Mouse (Mus musculus): Measurements from ENCODE around the gene Fxyd7. TPM values are rescaled to one million over a fixed set of nuclear protein-coding genes. Genes with fewer than 3 reads are reported as not detected.

Fxyd7 gene
- polyA plus RNA-seq, 1 experiment: 99.7 TPM

GRCm38 (mm10) chr7:31089721-31090120 lies 38.5 kb upstream of the Fxyd7 start:
- no peaks in the 10 kb centered on the region for H3K4me1 ChIP-seq (ENCODE audit: control insufficient read depth, insufficient read depth, low read length)
- H3K27ac ChIP-seq (ENCODE audit: insufficient read depth, low read length): no peak overlapping the region
- 92% methylated on average over 2 of the region's 2 CpGs for WGBS
- H3K27me3 ChIP-seq (ENCODE audit: control insufficient read depth, insufficient read depth, low read length): no peaks in the 10 kb centered on the region
- H3K4me3 ChIP-seq (replicated peaks; ENCODE audit: insufficient read depth, low read depth, low read length): no peak overlapping the region
- TF ChIP-seq CTCF (IDR thresholded peaks at IDR 0.05; ENCODE audit: borderline replicate concordance, insufficient read depth, low read depth, low read length) (no peak), POLR2A (IDR thresholded peaks at IDR 0.05; ENCODE audit: borderline replicate concordance, insufficient read depth, low read length) (no peak)
- DNase-seq: no peak

GRCm38 (mm10) chr7:31088206-31088605 lies 36.9 kb upstream of the Fxyd7 start:
- no peak for DNase-seq
- H3K27ac ChIP-seq (ENCODE audit: insufficient read depth, low read length): no peak overlapping the region
- H3K4me3 ChIP-seq (replicated peaks; ENCODE audit: insufficient read depth, low read depth, low read length): no peak overlapping the region
- no peak for TF ChIP-seq POLR2A (IDR thresholded peaks at IDR 0.05; ENCODE audit: borderline replicate concordance, insufficient read depth, low read length)
- no peak for TF ChIP-seq CTCF (IDR thresholded peaks at IDR 0.05; ENCODE audit: borderline replicate concordance, insufficient read depth, low read depth, low read length)
- WGBS: 33% methylated on average over 3 of the region's 3 CpGs
- H3K27me3 ChIP-seq (ENCODE audit: control insufficient read depth, insufficient read depth, low read length): no peaks in the 10 kb centered on the region
- no peaks in the 10 kb centered on the region for H3K4me1 ChIP-seq (ENCODE audit: control insufficient read depth, insufficient read depth, low read length)

- 75% methylated on average over 2 of the region's 2 CpGs for WGBS
- Histone ChIP-seq H3K27ac (ENCODE audit: insufficient read depth, low read length) (no peak overlapping the region), H3K4me3 (replicated peaks; ENCODE audit: insufficient read depth, low read depth, low read length) (no peak overlapping the region), H3K4me1 (ENCODE audit: control insufficient read depth, insufficient read depth, low read length) (no peaks in the 10 kb centered on the region), H3K27me3 (ENCODE audit: control insufficient read depth, insufficient read depth, low read length) (no peaks in the 10 kb centered on the region)
- DNase-seq: no peak
- no peak for TF ChIP-seq POLR2A (IDR thresholded peaks at IDR 0.05; ENCODE audit: borderline replicate concordance, insufficient read depth, low read length)
- TF ChIP-seq CTCF (IDR thresholded peaks at IDR 0.05; ENCODE audit: borderline replicate concordance, insufficient read depth, low read depth, low read length): no peak
These were observed 36.0 kb upstream of the Fxyd7 start for GRCm38 (mm10) chr7:31087262-31087661.

GRCm38 (mm10) chr7:31086175-31086755 lies 35.0 kb upstream of the Fxyd7 start:
- H3K4me3 ChIP-seq (replicated peaks; ENCODE audit: insufficient read depth, low read depth, low read length): no peak overlapping the region
- no peaks in the 10 kb centered on the region for H3K4me1 ChIP-seq (ENCODE audit: control insufficient read depth, insufficient read depth, low read length)
- H3K27ac ChIP-seq (ENCODE audit: insufficient read depth, low read length): peak overlapping the region; percentile 23; the same call in 1 of the 2 replicates
- DNase-seq: no peak
- TF ChIP-seq POLR2A (IDR thresholded peaks at IDR 0.05; ENCODE audit: borderline replicate concordance, insufficient read depth, low read length) (no peak), CTCF (IDR thresholded peaks at IDR 0.05; ENCODE audit: borderline replicate concordance, insufficient read depth, low read depth, low read length) (no peak)
- no peaks in the 10 kb centered on the region for H3K27me3 ChIP-seq (ENCODE audit: control insufficient read depth, insufficient read depth, low read length)
- 61% methylated on average over 9 of the region's 9 CpGs for WGBS

- Histone ChIP-seq H3K4me3 (replicated peaks; ENCODE audit: insufficient read depth, low read depth, low read length) (no peak overlapping the region), H3K27ac (ENCODE audit: insufficient read depth, low read length) (peak overlapping the region; percentile 67; the same call in 1 of the 2 replicates), H3K4me1 (ENCODE audit: control insufficient read depth, insufficient read depth, low read length) (no peaks in the 10 kb centered on the region), H3K27me3 (ENCODE audit: control insufficient read depth, insufficient read depth, low read length) (no peaks in the 10 kb centered on the region)
- WGBS: 47% methylated on average over 3 of the region's 3 CpGs
- TF ChIP-seq CTCF (IDR thresholded peaks at IDR 0.05; ENCODE audit: borderline replicate concordance, insufficient read depth, low read depth, low read length): no peak
- no peak for TF ChIP-seq POLR2A (IDR thresholded peaks at IDR 0.05; ENCODE audit: borderline replicate concordance, insufficient read depth, low read length)
- peak in 1 of 2 experiments; percentile 51 for DNase-seq
These were observed 33.9 kb upstream of the Fxyd7 start for GRCm38 (mm10) chr7:31085171-31085570.

- DNase-seq: no peak
- Histone ChIP-seq H3K4me1 (ENCODE audit: control insufficient read depth, insufficient read depth, low read length) (no peaks in the 10 kb centered on the region), H3K4me3 (replicated peaks; ENCODE audit: insufficient read depth, low read depth, low read length) (no peak overlapping the region), H3K27me3 (ENCODE audit: control insufficient read depth, insufficient read depth, low read length) (no peaks in the 10 kb centered on the region), H3K27ac (ENCODE audit: insufficient read depth, low read length) (peak overlapping the region; percentile 43; the same call in 1 of the 2 replicates)
- TF ChIP-seq POLR2A (IDR thresholded peaks at IDR 0.05; ENCODE audit: borderline replicate concordance, insufficient read depth, low read length) (no peak), CTCF (IDR thresholded peaks at IDR 0.05; ENCODE audit: borderline replicate concordance, insufficient read depth, low read depth, low read length) (no peak)
- 62% methylated on average over 9 of the region's 9 CpGs for WGBS
These were observed 32.9 kb upstream of the Fxyd7 start for GRCm38 (mm10) chr7:31084140-31084539.

- DNase-seq: peak; percentile 57 to 73
- TF ChIP-seq POLR2A (IDR thresholded peaks at IDR 0.05; ENCODE audit: borderline replicate concordance, insufficient read depth, low read length) (no peak), CTCF (IDR thresholded peaks at IDR 0.05; ENCODE audit: borderline replicate concordance, insufficient read depth, low read depth, low read length) (no peak)
- peak overlapping the region; percentile 43; the same call in 1 of the 2 replicates for H3K27ac ChIP-seq (ENCODE audit: insufficient read depth, low read length)
- no peak overlapping the region for H3K4me3 ChIP-seq (replicated peaks; ENCODE audit: insufficient read depth, low read depth, low read length)
- 34% methylated on average over 14 of the region's 14 CpGs for WGBS
- H3K27me3 ChIP-seq (ENCODE audit: control insufficient read depth, insufficient read depth, low read length): no peaks in the 10 kb centered on the region
- no peaks in the 10 kb centered on the region for H3K4me1 ChIP-seq (ENCODE audit: control insufficient read depth, insufficient read depth, low read length)
These were observed 31.7 kb upstream of the Fxyd7 start for GRCm38 (mm10) chr7:31082831-31083588.

- TF ChIP-seq POLR2A (IDR thresholded peaks at IDR 0.05; ENCODE audit: borderline replicate concordance, insufficient read depth, low read length) (no peak), CTCF (IDR thresholded peaks at IDR 0.05; ENCODE audit: borderline replicate concordance, insufficient read depth, low read depth, low read length) (no peak)
- Histone ChIP-seq H3K27me3 (ENCODE audit: control insufficient read depth, insufficient read depth, low read length) (no peaks in the 10 kb centered on the region), H3K4me1 (ENCODE audit: control insufficient read depth, insufficient read depth, low read length) (no peaks in the 10 kb centered on the region), H3K27ac (ENCODE audit: insufficient read depth, low read length) (no peak overlapping the region), H3K4me3 (replicated peaks; ENCODE audit: insufficient read depth, low read depth, low read length) (no peak overlapping the region)
- no peak for DNase-seq
These were observed 30.8 kb upstream of the Fxyd7 start for GRCm38 (mm10) chr7:31082106-31082505.

All from cerebellum, adult 2 months (tissue).